Mouse (Mus musculus) C2C12 (cell line): Measurements from ENCODE around the gene Gpr162. TPM values are rescaled to one million over a fixed set of nuclear protein-coding genes. Genes with fewer than 3 reads are reported as not detected.
A peak's percentile ranks its signal among the peaks of the same experiment; 100 is the strongest.

Experiments
- H3K27me3 ChIP-seq: one replicate; pipeline ENCODE4 v1.6.1; 2011; ENCODE audit not compliant: control insufficient read depth, insufficient read depth, insufficient read length
- H3K36me3 ChIP-seq: one replicate; pipeline ENCODE4 v1.6.1; 2011; ENCODE audit not compliant: control insufficient read depth, insufficient read depth
- H3K4me3 ChIP-seq: one replicate; pipeline ENCODE4 v1.5.1; 2011; ENCODE audit warnings: mild to moderate bottlenecking, control low read depth; ENCODE audit not compliant: poor library complexity, insufficient read depth, severe bottlenecking
- H3K79me2 ChIP-seq: one replicate; pipeline ENCODE4 v1.6.1; 2011; ENCODE audit not compliant: control insufficient read depth, insufficient read depth
- H3K79me3 ChIP-seq: one replicate; pipeline ENCODE4 v1.6.1; 2011; ENCODE audit warnings: low read depth, control low read depth
- H3ac ChIP-seq: one replicate; pipeline ENCODE3; 2011; ENCODE audit warnings: low read depth; ENCODE audit not compliant: control insufficient read depth, insufficient read length
- CEBPB ChIP-seq: IDR thresholded peaks from one replicate; pipeline ENCODE4 v1.6.1; 2011; ENCODE audit warnings: low read depth, mild to moderate bottlenecking, control low read depth, moderate library complexity
- CTCF ChIP-seq: IDR thresholded peaks from one replicate; pipeline ENCODE4 v1.5.1; 2011; ENCODE audit not compliant: control insufficient read depth, insufficient read depth, insufficient read length
- FOSL1 ChIP-seq: IDR thresholded peaks from one replicate; pipeline ENCODE4 v1.8.0; 2011; ENCODE audit warnings: mild to moderate bottlenecking, low read length; ENCODE audit not compliant: poor library complexity, insufficient read depth, severe bottlenecking
- MAX ChIP-seq: IDR thresholded peaks from one replicate; pipeline ENCODE4 v1.6.1; 2011; ENCODE audit warnings: mild to moderate bottlenecking, control low read depth
- MYOD1 ChIP-seq: IDR thresholded peaks from one replicate; pipeline ENCODE4 v1.6.1; 2011; ENCODE audit warnings: low read depth; ENCODE audit not compliant: control insufficient read depth, insufficient read length
- MYOG ChIP-seq: IDR thresholded peaks from one replicate; pipeline ENCODE4 v1.6.1; 2011; ENCODE audit not compliant: control insufficient read depth, insufficient read length; ENCODE audit errors: extremely low read depth
- USF1 ChIP-seq: IDR thresholded peaks from one replicate; pipeline ENCODE4 v1.6.1; 2011; ENCODE audit warnings: low read depth, mild to moderate bottlenecking, control low read depth, moderate library complexity
- polyA plus RNA-seq: library from polyadenylated mRNA; unstranded; fragments of >200 nt; fragmentation: generic; extraction: Trizol; gene quantifications from one replicate; pipeline ENCODE4 v1.2.1, GENCODE M21; 2012; ENCODE audit warnings: missing spikeins

Gene Gpr162
- polyA plus RNA-seq, 1 experiment: 0.05 TPM

DNA sequence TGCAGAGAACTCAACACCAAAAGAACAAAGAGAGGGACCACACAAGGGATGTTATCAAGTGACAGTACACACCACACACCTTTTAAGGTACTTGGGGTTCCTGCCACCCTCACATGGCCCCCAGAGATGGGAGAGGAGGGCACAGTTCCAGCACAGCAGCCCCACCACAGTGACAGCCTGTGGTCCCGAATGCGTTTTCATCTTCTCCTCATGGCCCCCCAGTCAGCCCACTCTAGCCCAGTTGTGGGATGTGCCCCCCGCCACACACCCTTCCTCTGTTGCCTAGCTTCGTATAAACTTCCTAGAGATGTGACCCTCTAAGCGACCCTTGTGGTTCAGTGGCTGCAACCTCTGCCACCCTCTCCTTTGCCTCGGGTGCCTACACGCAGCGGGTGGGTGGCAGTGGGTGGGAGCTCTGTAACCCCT, 22.2 kb upstream of the Gpr162 start:
- no peak overlapping the region for H3ac ChIP-seq
- no peaks in the 10 kb centered on the region for H3K79me3 ChIP-seq
- TF ChIP-seq MAX (no peak), MYOG (no peak), CEBPB (no peak), MYOD1 (no peak), FOSL1 (no peak), USF1 (no peak), CTCF (no peak)
- no peaks in the 10 kb centered on the region for H3K79me2 ChIP-seq
- H3K36me3 ChIP-seq: no peaks in the 10 kb centered on the region
- H3K27me3 ChIP-seq: peaks cover 38% of the 10 kb centered on the region
- no peak overlapping the region for H3K4me3 ChIP-seq

DNA sequence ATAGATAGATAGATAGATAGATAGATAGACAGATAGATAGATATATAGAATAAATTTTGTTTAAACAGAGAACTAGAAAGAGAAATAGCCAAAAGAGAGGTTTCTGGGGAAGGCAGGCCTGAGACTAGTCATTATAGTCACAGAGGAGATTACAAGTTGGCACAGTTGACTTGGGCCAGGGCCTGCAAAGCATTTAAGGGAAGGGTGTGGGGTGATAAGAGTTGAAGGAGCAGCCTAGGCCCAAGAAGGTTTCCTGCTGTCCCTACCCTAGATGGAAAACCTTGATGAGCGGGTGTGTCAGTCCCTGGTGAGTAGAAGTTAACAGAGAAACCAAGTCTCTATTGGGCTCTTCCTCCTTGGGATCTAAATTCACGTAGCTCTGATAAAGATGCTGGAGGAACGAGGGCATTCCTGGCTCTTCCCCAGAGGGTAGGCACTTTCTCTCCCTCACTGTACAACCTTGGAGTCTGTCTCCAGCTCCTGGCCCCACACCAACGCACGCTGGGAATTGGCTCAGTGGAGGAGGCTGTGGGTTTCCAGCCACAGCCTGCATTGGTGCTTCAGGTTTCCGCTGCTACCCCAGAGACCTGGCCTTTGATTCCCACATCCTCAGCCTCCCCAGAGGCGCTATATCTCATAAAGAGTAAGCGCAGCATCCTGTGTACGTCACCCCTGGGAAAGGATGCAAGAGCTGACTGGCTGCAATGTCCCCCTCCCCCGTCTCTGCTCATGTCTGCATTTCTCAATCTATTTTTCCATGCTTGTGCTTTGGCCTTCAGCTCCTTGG, 21.1 kb upstream of the Gpr162 start:
- TF ChIP-seq CEBPB (no peak), USF1 (no peak), MAX (no peak), CTCF (no peak), FOSL1 (no peak), MYOD1 (no peak), MYOG (no peak)
- Histone ChIP-seq H3K27me3 (peaks cover 38% of the 10 kb centered on the region), H3K4me3 (no peak overlapping the region), H3K79me2 (no peaks in the 10 kb centered on the region), H3ac (no peak overlapping the region), H3K79me3 (no peaks in the 10 kb centered on the region), H3K36me3 (no peaks in the 10 kb centered on the region)

DNA sequence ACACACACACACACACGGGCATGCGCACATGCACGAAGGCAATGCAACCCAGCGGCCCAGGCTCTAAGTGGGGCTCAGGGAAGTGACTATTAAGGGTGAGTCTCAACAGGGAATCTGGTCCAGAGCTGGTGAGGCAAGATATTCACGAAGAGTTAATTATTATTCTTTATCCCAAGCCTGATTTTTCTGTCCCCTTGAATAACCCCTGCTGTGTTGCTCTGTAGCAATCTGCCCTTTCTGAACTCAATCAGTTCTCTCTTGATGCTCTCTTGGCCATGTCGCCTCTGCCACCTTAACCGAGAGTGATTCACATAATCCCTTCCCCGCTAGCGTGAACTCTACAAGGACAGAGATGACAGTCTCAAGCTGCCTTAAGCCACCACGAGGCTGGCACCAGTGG, 19.6 kb upstream of the Gpr162 start:
- Histone ChIP-seq H3ac (no peak overlapping the region), H3K79me3 (no peaks in the 10 kb centered on the region), H3K4me3 (no peak overlapping the region), H3K27me3 (peaks cover 31% of the 10 kb centered on the region), H3K79me2 (no peaks in the 10 kb centered on the region), H3K36me3 (no peaks in the 10 kb centered on the region)
- TF ChIP-seq FOSL1 (no peak), MYOD1 (no peak), USF1 (no peak), CEBPB (no peak), MYOG (no peak), CTCF (no peak), MAX (no peak)

DNA sequence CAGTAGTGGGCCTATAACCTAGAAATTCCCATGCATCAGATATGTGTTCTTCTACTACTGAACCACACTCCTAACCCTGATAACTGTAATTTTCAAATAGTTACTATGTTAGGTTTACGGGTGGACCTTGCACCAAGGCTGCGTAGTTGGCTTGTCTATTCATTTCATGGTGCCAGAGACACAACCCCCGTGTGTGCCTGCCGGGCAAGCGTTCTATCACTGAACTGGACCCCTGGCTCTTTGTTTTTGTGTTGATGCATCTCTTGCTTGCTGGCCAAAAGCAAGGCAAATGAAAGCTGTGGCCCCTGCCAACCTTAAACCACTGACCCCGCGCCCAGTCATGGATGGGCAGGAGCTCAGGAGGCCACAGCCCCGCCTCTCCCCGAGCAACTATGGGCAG, 18.0 kb upstream of the Gpr162 start:
- H3K79me2 ChIP-seq: no peaks in the 10 kb centered on the region
- H3K27me3 ChIP-seq: peaks cover 25% of the 10 kb centered on the region
- no peak overlapping the region for H3K4me3 ChIP-seq
- no peaks in the 10 kb centered on the region for H3K79me3 ChIP-seq
- H3K36me3 ChIP-seq: no peaks in the 10 kb centered on the region
- TF ChIP-seq CEBPB (no peak), CTCF (no peak), FOSL1 (no peak), MAX (no peak), MYOD1 (no peak), MYOG (no peak), USF1 (no peak)
- no peak overlapping the region for H3ac ChIP-seq

DNA sequence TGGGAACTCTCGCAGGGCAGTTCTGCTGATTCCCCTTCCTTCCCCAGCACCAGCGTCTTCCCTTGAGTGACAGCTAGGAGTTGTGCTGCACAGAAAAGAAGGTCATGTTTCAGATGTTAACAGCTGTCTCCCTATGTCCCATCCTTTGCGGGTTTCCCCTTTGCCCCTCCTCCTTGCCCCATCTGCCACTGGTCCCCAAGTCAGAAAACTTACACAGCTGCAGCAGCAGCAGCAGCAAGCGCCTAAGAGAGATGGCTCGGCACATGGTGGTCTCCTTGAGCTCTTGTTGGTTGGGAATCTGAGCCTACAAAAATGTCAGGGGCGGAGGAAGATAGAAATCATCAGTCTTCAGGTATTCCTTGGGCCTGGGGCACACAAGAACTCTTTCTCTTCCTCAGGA, 15.6 kb upstream of the Gpr162 start:
- no peaks in the 10 kb centered on the region for H3K79me2 ChIP-seq
- no peaks in the 10 kb centered on the region for H3K79me3 ChIP-seq
- no peaks in the 10 kb centered on the region for H3K36me3 ChIP-seq
- no peak overlapping the region for H3ac ChIP-seq
- H3K4me3 ChIP-seq: no peak overlapping the region
- H3K27me3 ChIP-seq: peaks cover 34% of the 10 kb centered on the region
- TF ChIP-seq MYOD1: peak; percentile 25
- no peak for TF ChIP-seq MAX

GRCm38 (mm10) chr6:124874348-124874747, 10.6 kb upstream of the Gpr162 start:
- H3K4me3 ChIP-seq: no peak overlapping the region
- H3K27me3 ChIP-seq: peaks cover 52% of the 10 kb centered on the region

More at GRCm38 (mm10) chr6:124874348-124874747, 10.6 kb upstream of the Gpr162 start:
- TF ChIP-seq CEBPB (no peak), CTCF (no peak), MYOG (no peak), MAX (no peak), MYOD1 (no peak), FOSL1 (no peak), USF1 (no peak)
- no peak overlapping the region for H3ac ChIP-seq
- H3K36me3 ChIP-seq: no peaks in the 10 kb centered on the region
- no peaks in the 10 kb centered on the region for H3K79me2 ChIP-seq
- H3K79me3 ChIP-seq: no peaks in the 10 kb centered on the region
